Comparison of ENCODE assay signal across 8 mouse cellular contexts in genomic region chr7:44997940-44998428, GRCm38 (mm10). TPM values are rescaled to one million over a fixed set of nuclear protein-coding genes. Genes with fewer than 3 reads are reported as not detected.
DNase-seq lines count a peak whose midpoint lies in the region; ATAC-seq lines count a peak whose summit lies in the region.

No protein-coding gene starts in this region.

- H3K4me3 ChIP-seq in heart, embryonic 16.5 days (ENCODE audit: low read length), result peak overlapping the region; percentile 75
- peak overlapping the region; percentile 76 for H3K4me3 ChIP-seq in hindbrain, embryonic 10.5 days
- H3K4me3 ChIP-seq in midbrain, embryonic 11.5 days (ENCODE audit: low read depth, low read length), result peak overlapping the region; percentile 64

- peak overlapping the region; percentile 94 for H3K4me2 ChIP-seq in heart, embryonic 16.5 days (ENCODE audit: low read depth, low read length)
- peak overlapping the region; percentile 82 for H3K4me2 ChIP-seq in midbrain, embryonic 11.5 days

- no peaks in the 10 kb centered on the region for H3K27me3 ChIP-seq in heart, embryonic 16.5 days (ENCODE audit: control insufficient read depth, insufficient read depth, low read length)
- H3K27me3 ChIP-seq in hindbrain, embryonic 10.5 days (ENCODE audit: insufficient read depth, poor library complexity, severe bottlenecking), result no peaks in the 10 kb centered on the region
- no peaks in the 10 kb centered on the region for H3K27me3 ChIP-seq in midbrain, embryonic 11.5 days (ENCODE audit: control insufficient read depth, insufficient read depth, low read length)

- intact Hi-C loops in heart, postnatal 10 days (cut with DNase I), result loop anchor here (2.0 kb wide), 1 partner anchor 17 kb away; no protein-coding TSS in a partner anchor

- H3K36me3 ChIP-seq in heart, embryonic 16.5 days (ENCODE audit: control insufficient read depth, insufficient read depth), result peaks cover 47% of the 10 kb centered on the region
- H3K36me3 ChIP-seq in hindbrain, embryonic 10.5 days, result peaks cover 70% of the 10 kb centered on the region
- H3K36me3 ChIP-seq in midbrain, embryonic 11.5 days (ENCODE audit: control insufficient read depth, insufficient read depth, low read length), result peaks cover 26% of the 10 kb centered on the region; the same call in 1 of the 2 replicates

- peak overlapping the region; percentile 87 for H3K9ac ChIP-seq in heart, embryonic 16.5 days (ENCODE audit: low read length)
- peak overlapping the region; percentile 77 for H3K9ac ChIP-seq in midbrain, embryonic 11.5 days (ENCODE audit: low read length)

- ATAC-seq in heart, embryonic 16.5 days (replicated peaks; ENCODE audit: extremely low read depth, insufficient read depth, low FRiP score), result no peak
- peak; percentile 8; the same call in 1 of the 2 replicates for ATAC-seq in midbrain, embryonic 11.5 days (ENCODE audit: low FRiP score)

- H3K27ac ChIP-seq in heart, embryonic 16.5 days (ENCODE audit: low read length), result peak overlapping the region; percentile 93
- H3K27ac ChIP-seq in hindbrain, embryonic 10.5 days, result peak overlapping the region; percentile 95
- peak overlapping the region; percentile 41; the same call in 1 of the 2 replicates for H3K27ac ChIP-seq in midbrain, embryonic 11.5 days (ENCODE audit: low read depth, low read length)

- WGBS in heart, embryonic 16.5 days, result 2% methylated on average over 15 of the region's 15 CpGs
- 3% methylated on average over 15 of the region's 15 CpGs for WGBS in hindbrain, embryonic 10.5 days
- WGBS in midbrain, embryonic 11.5 days, result 3% methylated on average over 15 of the region's 15 CpGs

- H3K4me1 ChIP-seq in heart, embryonic 16.5 days (ENCODE audit: control insufficient read depth, insufficient read depth, low read length), result peaks cover 36% of the 10 kb centered on the region
- H3K4me1 ChIP-seq in hindbrain, embryonic 10.5 days (replicated peaks), result peaks cover 40% of the 10 kb centered on the region
- peaks cover 25% of the 10 kb centered on the region for H3K4me1 ChIP-seq in midbrain, embryonic 11.5 days (ENCODE audit: control insufficient read depth, insufficient read depth, low read length)

- no peaks in the 10 kb centered on the region for H3K9me3 ChIP-seq in heart, embryonic 16.5 days (replicated peaks; ENCODE audit: control insufficient read depth, low read length)
- H3K9me3 ChIP-seq in hindbrain, embryonic 10.5 days, result no peaks in the 10 kb centered on the region
- no peaks in the 10 kb centered on the region for H3K9me3 ChIP-seq in midbrain, embryonic 11.5 days (ENCODE audit: control insufficient read depth, low read length)

- DNase-seq in heart, postnatal 10 days, result no peak
- DNase-seq in R1 (ENCODE audit: low read depth, low spot score), result peak; percentile 48
- DNase-seq in hindbrain, embryonic 10.5 days (ENCODE audit: low spot score), result no peak
- DNase-seq in midbrain, embryonic 11.5 days (ENCODE audit: low spot score, missing footprints), result no peak
- no peak for DNase-seq in MN1 (ENCODE audit: low spot score)
- no peak for DNase-seq in urinary bladder, postnatal 36 days (ENCODE audit: low spot score in 2 of 2)
- no peak for DNase-seq in layer of hippocampus, adult 9-11 months

RNA-seq across cellular contexts. Expression of gene Bcl2l12, which starts 0.5 kb away (rescaled TPM):
- polyA plus RNA-seq in heart, embryonic 16.5 days (2015; fragmentation: Nextera tagmentation; extraction: Ambion mirVana), result 32.2 and 33.3 TPM in 2 replicates
- 10 to 100 TPM; 14.5 to 15.9 TPM for total RNA-seq in heart, postnatal 10 days (2021)
- 69.6 and 73.9 TPM in 2 replicates for polyA plus RNA-seq in hindbrain, embryonic 10.5 days (2016; fragmentation: Nextera tagmentation; extraction: Ambion mirVana)
- 56.0 and 62.2 TPM in 2 replicates for polyA plus RNA-seq in midbrain, embryonic 11.5 days (2014; fragmentation: Nextera tagmentation; extraction: Ambion mirVana)

RNA-seq across cellular contexts. Expression of gene Irf3, which starts 0.5 kb away (rescaled TPM):
- 71.4 and 73.6 TPM in 2 replicates for polyA plus RNA-seq in heart, embryonic 16.5 days (2015; fragmentation: Nextera tagmentation; extraction: Ambion mirVana)
- total RNA-seq in heart, postnatal 10 days (2021), result 10 to 100 TPM; 34.1 to 47.9 TPM
- 76.7 and 78.1 TPM in 2 replicates for polyA plus RNA-seq in hindbrain, embryonic 10.5 days (2016; fragmentation: Nextera tagmentation; extraction: Ambion mirVana)
- polyA plus RNA-seq in midbrain, embryonic 11.5 days (2014; fragmentation: Nextera tagmentation; extraction: Ambion mirVana), result 55.6 and 65.9 TPM in 2 replicates

RNA-seq across cellular contexts. Expression of gene Prmt1, which starts 11.6 kb away (rescaled TPM):
- polyA plus RNA-seq in heart, embryonic 16.5 days (2015; fragmentation: Nextera tagmentation; extraction: Ambion mirVana), result 355 and 387 TPM in 2 replicates
- 100 to 1,000 TPM; 198 to 216 TPM for total RNA-seq in heart, postnatal 10 days (2021)
- polyA plus RNA-seq in hindbrain, embryonic 10.5 days (2016; fragmentation: Nextera tagmentation; extraction: Ambion mirVana), result 843 and 861 TPM in 2 replicates
- polyA plus RNA-seq in midbrain, embryonic 11.5 days (2014; fragmentation: Nextera tagmentation; extraction: Ambion mirVana), result 276 and 281 TPM in 2 replicates

RNA-seq across cellular contexts. Expression of gene Scaf1, which starts 18.2 kb away (rescaled TPM):
- polyA plus RNA-seq in heart, embryonic 16.5 days (2015; fragmentation: Nextera tagmentation; extraction: Ambion mirVana), result 22.7 and 26.4 TPM in 2 replicates
- total RNA-seq in heart, postnatal 10 days (2021), result 10 to 100 TPM; 68.5 to 70.1 TPM
- 44.0 and 49.9 TPM in 2 replicates for polyA plus RNA-seq in hindbrain, embryonic 10.5 days (2016; fragmentation: Nextera tagmentation; extraction: Ambion mirVana)
- polyA plus RNA-seq in midbrain, embryonic 11.5 days (2014; fragmentation: Nextera tagmentation; extraction: Ambion mirVana), result 43.6 and 44.4 TPM in 2 replicates

RNA-seq across cellular contexts. Expression of gene Rras, which starts 19.8 kb away (rescaled TPM):
- polyA plus RNA-seq in heart, embryonic 16.5 days (2015; fragmentation: Nextera tagmentation; extraction: Ambion mirVana), result 74.8 and 85.0 TPM in 2 replicates
- total RNA-seq in heart, postnatal 10 days (2021), result 10 to 100 TPM; 71.6 to 75.7 TPM
- polyA plus RNA-seq in hindbrain, embryonic 10.5 days (2016; fragmentation: Nextera tagmentation; extraction: Ambion mirVana), result 24.4 and 24.8 TPM in 2 replicates
- 18.6 and 22.2 TPM in 2 replicates for polyA plus RNA-seq in midbrain, embryonic 11.5 days (2014; fragmentation: Nextera tagmentation; extraction: Ambion mirVana)

Comparison
In these comparisons a context has a peak if more than half of its experiments do, and no peak if none do; other contexts are left out.
1. H3K27ac ChIP-seq: peak in every context shown above with its lines; median percentile 95 in hindbrain, embryonic 10.5 days; 93 in heart, embryonic 16.5 days; 41 in midbrain, embryonic 11.5 days.